Mouse (Mus musculus) forebrain, embryonic 15.5 days (tissue): Measurements from ENCODE around the gene Cubn. TPM values are rescaled to one million over a fixed set of nuclear protein-coding genes. Genes with fewer than 3 reads are reported as not detected.

Experiments
- ATAC-seq: fragments of 200-750 bp; cut with Nextera tagmentation; replicated peaks from 2 replicates; pipeline ENCODE4 v1.8.0; 2017; ENCODE audit warnings: mild to moderate bottlenecking, moderate TSS enrichment, moderate library complexity
- H3K27ac ChIP-seq: fragments of 300-500 bp; sonication (generic); replicated peaks from 2 replicates; pipeline ENCODE4 v1.5.1; 2015; ENCODE audit warnings: mild to moderate bottlenecking, inconsistent platforms
- H3K27me3 ChIP-seq: fragments of 300-500 bp; sonication (generic); 2 replicates; pipeline ENCODE4 v1.6.1; 2015; ENCODE audit warnings: inconsistent platforms
- H3K36me3 ChIP-seq: fragments of 300-500 bp; sonication (generic); 2 replicates; pipeline ENCODE4 v1.6.1; 2015; ENCODE audit warnings: mild to moderate bottlenecking, inconsistent platforms
- H3K4me1 ChIP-seq: fragments of 300-500 bp; sonication (generic); 2 replicates; pipeline ENCODE4 v1.6.1; 2015; ENCODE audit warnings: inconsistent platforms
- H3K4me2 ChIP-seq: fragments of 300-500 bp; sonication (generic); replicated peaks from 2 replicates; pipeline ENCODE4 v1.6.1; 2015; ENCODE audit warnings: mild to moderate bottlenecking, inconsistent platforms
- H3K4me3 ChIP-seq: fragments of 300-500 bp; sonication (generic); 2 replicates; pipeline ENCODE4 v1.5.1; 2015; ENCODE audit warnings: mild to moderate bottlenecking, inconsistent platforms
- H3K9ac ChIP-seq: fragments of 300-500 bp; sonication (generic); replicated peaks from 2 replicates; pipeline ENCODE4 v1.6.1; 2015; ENCODE audit warnings: mild to moderate bottlenecking, inconsistent platforms
- H3K9me3 ChIP-seq: fragments of 300-500 bp; sonication (generic); 2 replicates; pipeline ENCODE4 v1.6.1; 2016; ENCODE audit warnings: inconsistent platforms
- WGBS: fragments of 180-500 bp; shearing (Covaris S2); methylation state at CpG from one replicate; pipeline ENCODE4 v1.1.7; 2015; ENCODE audit warnings: mixed read lengths; 5-methylcytosine and 5-hydroxymethylcytosine counted together
- polyA plus RNA-seq: library from polyadenylated mRNA; unstranded; fragments of >200 nt; fragmentation: Nextera tagmentation; extraction: Ambion mirVana; gene quantifications from 2 replicates; pipeline ENCODE4 v1.2.1, GENCODE M21; 2015

The Cubn gene
- polyA plus RNA-seq, 1 experiment from 2014 or later: 0.19 TPM

- Histone ChIP-seq H3K36me3 (no peaks in the 10 kb centered on the region), H3K27me3 (no peaks in the 10 kb centered on the region), H3K4me3 (no peak overlapping the region), H3K27ac (no peak overlapping the region), H3K4me1 (no peaks in the 10 kb centered on the region), H3K9me3 (no peaks in the 10 kb centered on the region), H3K4me2 (no peak overlapping the region), H3K9ac (no peak overlapping the region)
- WGBS: 98% methylated on average over 3 of the region's 3 CpGs
- ATAC-seq: no peak
Measured at GRCm38 (mm10) chr2:13470108-13470507, 21.5 kb downstream of the Cubn start.

GRCm38 (mm10) chr2:13469641-13470040, 22.0 kb downstream of the Cubn start:
- 91% methylated on average over 4 of the region's 4 CpGs for WGBS
- H3K4me1 ChIP-seq: no peaks in the 10 kb centered on the region
- no peak overlapping the region for H3K9ac ChIP-seq
- H3K27me3 ChIP-seq: no peaks in the 10 kb centered on the region
- no peaks in the 10 kb centered on the region for H3K9me3 ChIP-seq
- H3K36me3 ChIP-seq: no peaks in the 10 kb centered on the region
- no peak for ATAC-seq
- no peak overlapping the region for H3K27ac ChIP-seq
- H3K4me2 ChIP-seq: no peak overlapping the region
- no peak overlapping the region for H3K4me3 ChIP-seq

- Histone ChIP-seq H3K4me1 (no peaks in the 10 kb centered on the region), H3K27me3 (no peaks in the 10 kb centered on the region), H3K36me3 (no peaks in the 10 kb centered on the region), H3K4me2 (no peak overlapping the region), H3K27ac (no peak overlapping the region), H3K9ac (no peak overlapping the region), H3K9me3 (no peaks in the 10 kb centered on the region), H3K4me3 (no peak overlapping the region)
- no peak for ATAC-seq
- WGBS: 92% methylated on average over 3 of the region's 3 CpGs
Measured at GRCm38 (mm10) chr2:13466685-13467084, 24.9 kb downstream of the Cubn start.

GRCm38 (mm10) chr2:13458088-13458487, 33.5 kb downstream of the Cubn start:
- no peaks in the 10 kb centered on the region for H3K9me3 ChIP-seq
- H3K27ac ChIP-seq: no peak overlapping the region
- ATAC-seq: no peak
- 90% methylated on average over 2 of the region's 2 CpGs for WGBS
- no peaks in the 10 kb centered on the region for H3K36me3 ChIP-seq
- H3K4me1 ChIP-seq: no peaks in the 10 kb centered on the region
- no peak overlapping the region for H3K9ac ChIP-seq
- H3K4me2 ChIP-seq: no peak overlapping the region
- no peak overlapping the region for H3K4me3 ChIP-seq
- H3K27me3 ChIP-seq: no peaks in the 10 kb centered on the region

GRCm38 (mm10) chr2:13456821-13457220, 34.8 kb downstream of the Cubn start:
- H3K4me2 ChIP-seq: no peak overlapping the region
- ATAC-seq: no peak
- H3K27ac ChIP-seq: no peak overlapping the region
- WGBS: 79% methylated on average over 1 of the region's 1 CpGs
- no peaks in the 10 kb centered on the region for H3K36me3 ChIP-seq
- no peak overlapping the region for H3K9ac ChIP-seq
- no peaks in the 10 kb centered on the region for H3K9me3 ChIP-seq
- no peaks in the 10 kb centered on the region for H3K27me3 ChIP-seq
- no peaks in the 10 kb centered on the region for H3K4me1 ChIP-seq
- no peak overlapping the region for H3K4me3 ChIP-seq

GRCm38 (mm10) chr2:13451495-13452491, 39.8 kb downstream of the Cubn start:
- H3K36me3 ChIP-seq: no peaks in the 10 kb centered on the region
- no peak for ATAC-seq
- no peak overlapping the region for H3K4me2 ChIP-seq
- no peaks in the 10 kb centered on the region for H3K27me3 ChIP-seq
- no peaks in the 10 kb centered on the region for H3K9me3 ChIP-seq
- H3K27ac ChIP-seq: no peak overlapping the region
- H3K4me1 ChIP-seq: no peaks in the 10 kb centered on the region
- no peak overlapping the region for H3K4me3 ChIP-seq
- H3K9ac ChIP-seq: no peak overlapping the region
- 70% methylated on average over 13 of the region's 13 CpGs for WGBS

GRCm38 (mm10) chr2:13450895-13451294, 40.7 kb downstream of the Cubn start:
- H3K36me3 ChIP-seq: no peaks in the 10 kb centered on the region
- H3K4me1 ChIP-seq: no peaks in the 10 kb centered on the region
- 75% methylated on average over 3 of the region's 3 CpGs for WGBS
- no peak overlapping the region for H3K9ac ChIP-seq
- H3K27me3 ChIP-seq: no peaks in the 10 kb centered on the region
- no peak for ATAC-seq
- H3K4me3 ChIP-seq: no peak overlapping the region
- no peaks in the 10 kb centered on the region for H3K9me3 ChIP-seq
- H3K27ac ChIP-seq: no peak overlapping the region
- H3K4me2 ChIP-seq: no peak overlapping the region

GRCm38 (mm10) chr2:13450470-13450869, 41.1 kb downstream of the Cubn start:
- no peak overlapping the region for H3K9ac ChIP-seq
- H3K4me1 ChIP-seq: no peaks in the 10 kb centered on the region
- H3K27me3 ChIP-seq: no peaks in the 10 kb centered on the region
- no peak overlapping the region for H3K4me2 ChIP-seq
- WGBS: 74% methylated on average over 2 of the region's 2 CpGs
- no peaks in the 10 kb centered on the region for H3K36me3 ChIP-seq
- H3K9me3 ChIP-seq: no peaks in the 10 kb centered on the region
- no peak overlapping the region for H3K27ac ChIP-seq
- no peak overlapping the region for H3K4me3 ChIP-seq
- ATAC-seq: no peak

GRCm38 (mm10) chr2:13445156-13445555, 46.5 kb downstream of the Cubn start:
- Histone ChIP-seq H3K27me3 (no peaks in the 10 kb centered on the region), H3K4me2 (no peak overlapping the region), H3K4me3 (no peak overlapping the region), H3K9me3 (no peaks in the 10 kb centered on the region), H3K9ac (no peak overlapping the region), H3K4me1 (no peaks in the 10 kb centered on the region), H3K27ac (no peak overlapping the region), H3K36me3 (no peaks in the 10 kb centered on the region)
- WGBS: 90% methylated on average over 4 of the region's 4 CpGs
- no peak for ATAC-seq

GRCm38 (mm10) chr2:13438983-13439382, 52.6 kb downstream of the Cubn start:
- Histone ChIP-seq H3K4me2 (no peak overlapping the region), H3K9me3 (no peaks in the 10 kb centered on the region), H3K9ac (no peak overlapping the region), H3K4me3 (no peak overlapping the region), H3K27me3 (no peaks in the 10 kb centered on the region), H3K4me1 (no peaks in the 10 kb centered on the region), H3K27ac (no peak overlapping the region), H3K36me3 (no peaks in the 10 kb centered on the region)
- ATAC-seq: no peak
- WGBS: 86% methylated on average over 1 of the region's 1 CpGs

GRCm38 (mm10) chr2:13438275-13438845, 53.3 kb downstream of the Cubn start:
- Histone ChIP-seq H3K9ac (no peak overlapping the region), H3K36me3 (no peaks in the 10 kb centered on the region), H3K27me3 (no peaks in the 10 kb centered on the region), H3K4me2 (no peak overlapping the region), H3K27ac (no peak overlapping the region), H3K4me3 (no peak overlapping the region), H3K9me3 (no peaks in the 10 kb centered on the region), H3K4me1 (no peaks in the 10 kb centered on the region)
- no peak for ATAC-seq
- 88% methylated on average over 3 of the region's 3 CpGs for WGBS

- no peaks in the 10 kb centered on the region for H3K27me3 ChIP-seq
- 86% methylated on average over 4 of the region's 4 CpGs for WGBS
- no peaks in the 10 kb centered on the region for H3K9me3 ChIP-seq
- H3K36me3 ChIP-seq: no peaks in the 10 kb centered on the region
- H3K4me3 ChIP-seq: no peak overlapping the region
- H3K4me1 ChIP-seq: no peaks in the 10 kb centered on the region
- no peak for ATAC-seq
- H3K27ac ChIP-seq: no peak overlapping the region
- H3K4me2 ChIP-seq: no peak overlapping the region
- no peak overlapping the region for H3K9ac ChIP-seq
Measured at GRCm38 (mm10) chr2:13432002-13432401, 59.6 kb downstream of the Cubn start.
